Mouse (Mus musculus): ENCODE measurements around the gene Dph2.

- no peak for TF ChIP-seq CTCF (IDR thresholded peaks at IDR 0.05; ENCODE audit: low read depth, low read length)
- no peak for TF ChIP-seq POLR2A (IDR thresholded peaks at IDR 0.05; ENCODE audit: insufficient read depth, low read length)
These were observed 4.2 kb upstream of the Dph2 start for GRCm38 (mm10) chr4:117896031-117896430.

Measured in ES-Bruce4 (cell line).